Mouse (Mus musculus): ENCODE data around the gene Zbtb21. TPM values are rescaled to one million over a fixed set of nuclear protein-coding genes. Genes with fewer than 3 reads are reported as not detected.

Gene Zbtb21
- polyA plus RNA-seq, 1 experiment from 2014 or later = 15.9 TPM

Other genes starting within 250 kb of the Zbtb21 start
- 3.8 and 4.0 TPM in 2 replicates for gene Ripk4, start 198.8 kb downstream of the Zbtb21 start, polyA plus RNA-seq (2014; fragmentation: Nextera tagmentation; extraction: Ambion mirVana)
- 13.2 and 14.2 TPM in 2 replicates for gene Prdm15, start 110.8 kb downstream of the Zbtb21 start, polyA plus RNA-seq (2014; fragmentation: Nextera tagmentation; extraction: Ambion mirVana)
- gene C2cd2, start within 50 bp of the Zbtb21 start, polyA plus RNA-seq (2014; fragmentation: Nextera tagmentation; extraction: Ambion mirVana) = 13.4 and 16.4 TPM in 2 replicates
- 19.2 and 20.6 TPM in 2 replicates for gene B230307C23Rik, start 34.7 kb upstream of the Zbtb21 start, polyA plus RNA-seq (2014; fragmentation: Nextera tagmentation; extraction: Ambion mirVana)
- 31.7 and 35.4 TPM in 2 replicates for gene A630089N07Rik, start 119.8 kb upstream of the Zbtb21 start, polyA plus RNA-seq (2014; fragmentation: Nextera tagmentation; extraction: Ambion mirVana)